Mouse (Mus musculus): Measurements from ENCODE around the gene Accs. TPM values are rescaled to one million over a fixed set of nuclear protein-coding genes. Genes with fewer than 3 reads are reported as not detected.
A peak's percentile ranks its signal among the peaks of the same experiment; 100 is the strongest.

Gene Accs
- total and polyA plus RNA-seq, 2 experiments, result 4.1 to 7.2 TPM

- H3K27me3 ChIP-seq (ENCODE audit: control insufficient read depth, insufficient read depth, low read length), result no peaks in the 10 kb centered on the region
- H3K27ac ChIP-seq (replicated peaks; ENCODE audit: insufficient read depth, low read depth, low read length), result no peak overlapping the region
- 60% methylated on average over 10 of the region's 10 CpGs for WGBS
- no peaks in the 10 kb centered on the region for H3K36me3 ChIP-seq (ENCODE audit: control insufficient read depth, insufficient read depth, low read length)
- no peak for TF ChIP-seq POLR2A (IDR thresholded peaks at IDR 0.05; ENCODE audit: extremely low read depth, insufficient read depth, low read length)
- no peak for TF ChIP-seq CTCF (IDR thresholded peaks at IDR 0.05; ENCODE audit: low read depth, low read length)
- H3K79me2 ChIP-seq (ENCODE audit: control insufficient read depth, insufficient read depth, low read length), result no peaks in the 10 kb centered on the region
- no peak for DNase-seq (ENCODE audit: extremely low read depth, low read depth, low spot score)
- H3K4me1 ChIP-seq (ENCODE audit: control insufficient read depth, insufficient read depth, low read length), result peaks cover under 1% of the 10 kb centered on the region
- H3K4me3 ChIP-seq (ENCODE audit: insufficient read depth, low read depth, low read length), result no peak overlapping the region
- H3K9ac ChIP-seq (ENCODE audit: low read depth, low read length), result no peak overlapping the region
These were observed 36.5 kb upstream of the Accs start for GRCm38 (mm10) chr2:93886013-93886794.

DNA sequence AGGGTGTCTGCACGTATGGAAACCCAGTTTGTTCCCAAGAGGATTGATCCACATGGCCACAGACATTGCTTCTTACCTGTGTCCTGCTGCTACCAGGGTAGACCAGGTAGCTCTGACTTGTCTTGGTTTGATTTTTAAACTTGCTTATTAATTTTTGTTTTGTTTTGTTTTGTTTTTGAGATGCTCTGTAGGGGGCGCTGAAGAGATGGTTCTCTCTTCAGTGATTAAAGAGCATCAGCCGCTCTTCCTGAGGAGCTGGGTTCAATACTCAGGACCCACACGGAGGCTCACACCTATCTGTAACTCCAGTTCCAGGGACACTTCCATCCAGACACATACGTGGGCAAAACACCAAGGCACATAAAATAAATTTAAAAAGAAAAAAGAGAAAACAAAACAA, 33.3 kb upstream of the Accs start:
- no peak overlapping the region for H3K27ac ChIP-seq (replicated peaks; ENCODE audit: insufficient read depth, low read depth, low read length)
- no peak overlapping the region for H3K9ac ChIP-seq (ENCODE audit: low read depth, low read length)
- H3K4me3 ChIP-seq (ENCODE audit: insufficient read depth, low read depth, low read length), result no peak overlapping the region
- no peak for DNase-seq (ENCODE audit: extremely low read depth, low read depth, low spot score)
- H3K36me3 ChIP-seq (ENCODE audit: control insufficient read depth, insufficient read depth, low read length), result no peaks in the 10 kb centered on the region
- no peak for TF ChIP-seq POLR2A (IDR thresholded peaks at IDR 0.05; ENCODE audit: extremely low read depth, insufficient read depth, low read length)
- no peak for TF ChIP-seq CTCF (IDR thresholded peaks at IDR 0.05; ENCODE audit: low read depth, low read length)
- peaks cover 2% of the 10 kb centered on the region for H3K4me1 ChIP-seq (ENCODE audit: control insufficient read depth, insufficient read depth, low read length)
- H3K79me2 ChIP-seq (ENCODE audit: control insufficient read depth, insufficient read depth, low read length), result no peaks in the 10 kb centered on the region
- WGBS, result 69% methylated on average over 5 of the region's 5 CpGs
- no peaks in the 10 kb centered on the region for H3K27me3 ChIP-seq (ENCODE audit: control insufficient read depth, insufficient read depth, low read length)

DNA sequence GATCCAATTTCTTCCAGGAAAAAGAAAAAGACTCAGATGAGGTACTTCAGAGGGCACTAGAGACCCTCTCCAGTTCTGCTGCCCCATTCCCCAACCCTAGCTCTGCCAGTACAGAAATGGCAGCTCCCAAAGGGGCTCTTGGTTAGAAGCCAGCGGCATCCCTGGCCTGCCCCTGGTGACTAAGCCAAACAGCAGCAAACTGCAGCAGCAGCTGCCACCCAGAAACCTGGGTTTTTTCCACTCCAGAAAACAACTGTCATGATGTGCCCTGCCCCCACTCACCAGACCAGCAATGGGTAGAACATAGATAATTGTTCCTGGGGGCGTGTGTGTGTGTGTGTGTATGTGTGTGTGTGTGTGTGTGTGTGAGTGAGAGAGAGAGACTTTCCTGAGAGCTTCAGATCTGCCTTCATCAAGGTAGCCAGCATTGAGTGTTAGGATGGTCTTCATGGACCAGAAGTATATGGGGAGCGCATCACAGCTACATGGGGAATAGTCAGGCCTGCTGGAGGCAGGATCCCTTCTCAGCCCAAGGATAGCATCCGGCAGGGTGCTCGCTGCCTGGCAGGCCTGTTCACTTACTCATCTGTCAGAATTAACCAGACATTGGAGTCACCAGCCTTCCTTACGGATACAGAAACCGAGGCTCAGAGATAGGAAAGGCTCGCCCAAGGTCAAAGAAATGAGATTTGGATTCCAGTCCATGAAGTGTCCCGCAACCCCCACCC, 32.1 kb upstream of the Accs start:
- Histone ChIP-seq H3K79me2 (ENCODE audit: control insufficient read depth, insufficient read depth, low read length) (no peaks in the 10 kb centered on the region), H3K36me3 (ENCODE audit: control insufficient read depth, insufficient read depth, low read length) (no peaks in the 10 kb centered on the region), H3K27ac (replicated peaks; ENCODE audit: insufficient read depth, low read depth, low read length) (no peak overlapping the region), H3K4me3 (ENCODE audit: insufficient read depth, low read depth, low read length) (no peak overlapping the region), H3K4me1 (ENCODE audit: control insufficient read depth, insufficient read depth, low read length) (peaks cover 2% of the 10 kb centered on the region), H3K27me3 (ENCODE audit: control insufficient read depth, insufficient read depth, low read length) (no peaks in the 10 kb centered on the region), H3K9ac (ENCODE audit: low read depth, low read length) (no peak overlapping the region)
- WGBS, result 92% methylated on average over 9 of the region's 9 CpGs
- no peak for DNase-seq (ENCODE audit: extremely low read depth, low read depth, low spot score)
- TF ChIP-seq POLR2A (IDR thresholded peaks at IDR 0.05; ENCODE audit: extremely low read depth, insufficient read depth, low read length) (no peak), CTCF (IDR thresholded peaks at IDR 0.05; ENCODE audit: low read depth, low read length) (no peak)

DNA sequence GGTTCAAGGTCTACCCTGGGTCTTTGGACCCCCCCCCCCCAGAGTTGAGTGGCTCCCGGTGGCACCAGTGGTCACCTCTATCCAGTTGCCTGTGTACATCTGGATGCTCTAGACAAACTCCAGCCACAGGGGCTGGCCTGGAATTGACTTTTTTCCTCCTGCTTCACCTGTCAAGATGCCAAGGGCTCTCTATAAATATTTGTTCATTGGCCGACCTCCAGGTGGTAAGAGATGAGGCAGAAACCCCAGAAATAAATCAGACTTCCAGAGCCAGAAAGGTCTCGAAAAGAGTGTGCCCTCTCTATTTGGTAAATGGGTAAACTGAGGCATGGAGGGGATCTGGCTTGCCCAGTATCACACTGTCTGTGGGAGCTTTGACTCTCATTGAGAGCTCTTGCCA, 31.2 kb upstream of the Accs start:
- Histone ChIP-seq H3K4me3 (ENCODE audit: insufficient read depth, low read depth, low read length) (no peak overlapping the region), H3K4me1 (ENCODE audit: control insufficient read depth, insufficient read depth, low read length) (peaks cover 2% of the 10 kb centered on the region), H3K36me3 (ENCODE audit: control insufficient read depth, insufficient read depth, low read length) (no peaks in the 10 kb centered on the region), H3K27me3 (ENCODE audit: control insufficient read depth, insufficient read depth, low read length) (no peaks in the 10 kb centered on the region), H3K79me2 (ENCODE audit: control insufficient read depth, insufficient read depth, low read length) (no peaks in the 10 kb centered on the region), H3K9ac (ENCODE audit: low read depth, low read length) (no peak overlapping the region), H3K27ac (replicated peaks; ENCODE audit: insufficient read depth, low read depth, low read length) (no peak overlapping the region)
- TF ChIP-seq CTCF (IDR thresholded peaks at IDR 0.05; ENCODE audit: low read depth, low read length), result no peak
- TF ChIP-seq POLR2A (IDR thresholded peaks at IDR 0.05; ENCODE audit: extremely low read depth, insufficient read depth, low read length), result no peak
- WGBS, result 22% methylated on average over 3 of the region's 3 CpGs
- DNase-seq (ENCODE audit: extremely low read depth, low read depth, low spot score), result peak; percentile 55

- H3K79me2 ChIP-seq (ENCODE audit: control insufficient read depth, insufficient read depth, low read length), result no peaks in the 10 kb centered on the region
- H3K9ac ChIP-seq (ENCODE audit: low read depth, low read length), result no peak overlapping the region
- 68% methylated on average over 8 of the region's 8 CpGs for WGBS
- H3K36me3 ChIP-seq (ENCODE audit: control insufficient read depth, insufficient read depth, low read length), result no peaks in the 10 kb centered on the region
- no peaks in the 10 kb centered on the region for H3K27me3 ChIP-seq (ENCODE audit: control insufficient read depth, insufficient read depth, low read length)
- TF ChIP-seq CTCF (IDR thresholded peaks at IDR 0.05; ENCODE audit: low read depth, low read length), result no peak
- TF ChIP-seq POLR2A (IDR thresholded peaks at IDR 0.05; ENCODE audit: extremely low read depth, insufficient read depth, low read length), result no peak
- DNase-seq (ENCODE audit: extremely low read depth, low read depth, low spot score), result no peak
- H3K4me1 ChIP-seq (ENCODE audit: control insufficient read depth, insufficient read depth, low read length), result peaks cover 2% of the 10 kb centered on the region
- no peak overlapping the region for H3K4me3 ChIP-seq (ENCODE audit: insufficient read depth, low read depth, low read length)
- H3K27ac ChIP-seq (replicated peaks; ENCODE audit: insufficient read depth, low read depth, low read length), result no peak overlapping the region
These were observed 30.7 kb upstream of the Accs start for GRCm38 (mm10) chr2:93880450-93880849.

GRCm38 (mm10) chr2:93877005-93877404, 27.3 kb upstream of the Accs start:
- Histone ChIP-seq H3K79me2 (ENCODE audit: control insufficient read depth, insufficient read depth, low read length) (no peaks in the 10 kb centered on the region), H3K4me3 (ENCODE audit: insufficient read depth, low read depth, low read length) (no peak overlapping the region), H3K27ac (replicated peaks; ENCODE audit: insufficient read depth, low read depth, low read length) (no peak overlapping the region), H3K27me3 (ENCODE audit: control insufficient read depth, insufficient read depth, low read length) (no peaks in the 10 kb centered on the region), H3K9ac (ENCODE audit: low read depth, low read length) (no peak overlapping the region), H3K4me1 (ENCODE audit: control insufficient read depth, insufficient read depth, low read length) (peaks cover 2% of the 10 kb centered on the region), H3K36me3 (ENCODE audit: control insufficient read depth, insufficient read depth, low read length) (no peaks in the 10 kb centered on the region)
- DNase-seq (ENCODE audit: extremely low read depth, low read depth, low spot score), result no peak
- WGBS, result 86% methylated on average over 5 of the region's 5 CpGs
- TF ChIP-seq CTCF (IDR thresholded peaks at IDR 0.05; ENCODE audit: low read depth, low read length) (no peak), POLR2A (IDR thresholded peaks at IDR 0.05; ENCODE audit: extremely low read depth, insufficient read depth, low read length) (no peak)
